In the genomic region with DNA sequence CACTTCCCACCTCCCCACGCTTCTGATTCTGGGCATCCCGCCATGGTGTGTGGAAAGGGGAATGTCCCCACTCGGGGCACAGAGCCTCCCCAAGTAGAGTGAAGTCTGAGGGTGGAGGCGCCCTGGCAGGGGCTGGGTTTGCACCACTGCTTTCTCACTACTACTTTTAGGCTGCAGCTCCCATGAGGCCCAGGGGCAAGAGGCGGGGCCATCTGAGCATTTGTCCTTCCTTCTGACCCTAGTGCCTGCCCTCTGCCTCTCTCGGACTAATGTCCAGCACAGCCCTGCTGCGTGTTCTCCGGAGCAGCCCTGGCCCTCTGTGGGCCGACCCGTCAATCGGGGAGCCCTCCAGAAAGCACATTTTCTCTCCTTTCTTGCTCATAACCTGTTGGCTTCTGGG, we compare ENCODE assay signal across 7 mouse cellular contexts. TPM values are rescaled to one million over a fixed set of nuclear protein-coding genes. Genes with fewer than 3 reads are reported as not detected.
DNase-seq lines count a peak whose midpoint lies in the region; ATAC-seq and TF ChIP-seq lines count a peak whose summit lies in the region.

No protein-coding gene starts in this region.

- intact Hi-C loops in left cerebral cortex, postnatal 4 days (cut with DNase I): no loop called here

- WGBS in midbrain, embryonic 11.5 days: 37% methylated on average over 11 of the region's 11 CpGs
- 44% methylated on average over 11 of the region's 11 CpGs for WGBS in midbrain, postnatal 0 days
- WGBS in embryonic facial prominence, embryonic 15.5 days: 38% methylated on average over 11 of the region's 11 CpGs
- WGBS in liver, postnatal 0 days (ENCODE audit: insufficient replicate concordance): 40% methylated on average over 10 of the region's 11 CpGs

- no peak overlapping the region for H3K4me3 ChIP-seq in midbrain, embryonic 11.5 days (ENCODE audit: low read depth, low read length)
- no peak overlapping the region for H3K4me3 ChIP-seq in midbrain, postnatal 0 days (ENCODE audit: low read depth, low read length)
- H3K4me3 ChIP-seq in embryonic facial prominence, embryonic 15.5 days (replicated peaks): 0 out of 2 replicates have a peak overlapping the region, but pooled peaks have one; percentile 19
- 0 out of 2 replicates have a peak overlapping the region, but pooled peaks have one; percentile 1 for H3K4me3 ChIP-seq in liver, postnatal 0 days (ENCODE audit: low read depth, low read length)

- peaks cover 27% of the 10 kb centered on the region for H3K4me1 ChIP-seq in midbrain, embryonic 11.5 days (ENCODE audit: control insufficient read depth, insufficient read depth, low read length)
- H3K4me1 ChIP-seq in midbrain, postnatal 0 days (ENCODE audit: insufficient read depth, low read length): peaks cover 4% of the 10 kb centered on the region
- peaks cover 50% of the 10 kb centered on the region for H3K4me1 ChIP-seq in embryonic facial prominence, embryonic 15.5 days
- H3K4me1 ChIP-seq in liver, postnatal 0 days (ENCODE audit: insufficient read depth): no peaks in the 10 kb centered on the region

- H3K9ac ChIP-seq in midbrain, embryonic 11.5 days (ENCODE audit: low read length): no peak overlapping the region; the same call in 1 of the 2 replicates
- no peak overlapping the region for H3K9ac ChIP-seq in midbrain, postnatal 0 days (replicated peaks; ENCODE audit: low read length, poor library complexity, severe bottlenecking)
- H3K9ac ChIP-seq in embryonic facial prominence, embryonic 15.5 days: no peak overlapping the region
- H3K9ac ChIP-seq in liver, postnatal 0 days (replicated peaks): no peak overlapping the region

- ATAC-seq in midbrain, embryonic 11.5 days (ENCODE audit: low FRiP score): no peak
- ATAC-seq in midbrain, postnatal 0 days (ENCODE audit: low FRiP score): no peak
- no peak for ATAC-seq in embryonic facial prominence, embryonic 15.5 days (ENCODE audit: insufficient number of reproducible peaks, low FRiP score, low TSS enrichment, low read depth)
- ATAC-seq in liver, postnatal 0 days: peak; percentile 57

- peaks cover 4% of the 10 kb centered on the region; the same call in 1 of the 2 replicates for H3K27me3 ChIP-seq in midbrain, embryonic 11.5 days (ENCODE audit: control insufficient read depth, insufficient read depth, low read length)
- H3K27me3 ChIP-seq in midbrain, postnatal 0 days (ENCODE audit: insufficient read depth, low read length): no peaks in the 10 kb centered on the region
- H3K27me3 ChIP-seq in embryonic facial prominence, embryonic 15.5 days: peaks cover 40% of the 10 kb centered on the region
- peaks cover 25% of the 10 kb centered on the region for H3K27me3 ChIP-seq in liver, postnatal 0 days (ENCODE audit: insufficient read depth, low read length)

- H3K9me3 ChIP-seq in midbrain, embryonic 11.5 days (ENCODE audit: control insufficient read depth, low read length): no peaks in the 10 kb centered on the region
- no peaks in the 10 kb centered on the region for H3K9me3 ChIP-seq in midbrain, postnatal 0 days (ENCODE audit: low read length)
- H3K9me3 ChIP-seq in embryonic facial prominence, embryonic 15.5 days (replicated peaks): no peaks in the 10 kb centered on the region
- H3K9me3 ChIP-seq in liver, postnatal 0 days (ENCODE audit: low read length): no peaks in the 10 kb centered on the region

- peak overlapping the region; percentile 33; the same call in 1 of the 2 replicates for H3K4me2 ChIP-seq in midbrain, embryonic 11.5 days
- H3K4me2 ChIP-seq in midbrain, postnatal 0 days (ENCODE audit: low read depth, low read length, poor library complexity, severe bottlenecking): no peak overlapping the region
- H3K4me2 ChIP-seq in embryonic facial prominence, embryonic 15.5 days (replicated peaks): peak overlapping the region; percentile 42; the same call in 1 of the 2 replicates
- H3K4me2 ChIP-seq in liver, postnatal 0 days (ENCODE audit: low read depth, low read length): peak overlapping the region; percentile 50

- no peak for DNase-seq in midbrain, embryonic 11.5 days (ENCODE audit: low spot score, missing footprints)
- DNase-seq in midbrain, postnatal 0 days (ENCODE audit: low spot score): no peak
- peak; percentile 33 for DNase-seq in induced T-regulatory cell, adult 2 months (ENCODE audit: low read depth)
- peak; percentile 47 for DNase-seq in liver, postnatal 0 days
- no peak for DNase-seq in layer of hippocampus, adult 9-11 months
- DNase-seq in left cerebral cortex, postnatal 4 days: no peak

- H3K36me3 ChIP-seq in midbrain, embryonic 11.5 days (ENCODE audit: control insufficient read depth, insufficient read depth, low read length): no peaks in the 10 kb centered on the region
- peaks cover 34% of the 10 kb centered on the region for H3K36me3 ChIP-seq in midbrain, postnatal 0 days (ENCODE audit: insufficient read depth, low read length)
- H3K36me3 ChIP-seq in embryonic facial prominence, embryonic 15.5 days: no peaks in the 10 kb centered on the region
- H3K36me3 ChIP-seq in liver, postnatal 0 days (replicated peaks; ENCODE audit: insufficient read depth, low read length): no peaks in the 10 kb centered on the region

- no peak for TF ChIP-seq EP300 in liver, postnatal 0 days (IDR thresholded peaks at IDR 0.05; ENCODE audit: low read depth)

- TF ChIP-seq CTCF in midbrain, postnatal 0 days (IDR thresholded peaks at IDR 0.05): no peak
- no peak for TF ChIP-seq CTCF in liver, postnatal 0 days (IDR thresholded peaks at IDR 0.05; ENCODE audit: low read depth)

- H3K27ac ChIP-seq in midbrain, embryonic 11.5 days (ENCODE audit: low read depth, low read length): no peak overlapping the region
- H3K27ac ChIP-seq in midbrain, postnatal 0 days (ENCODE audit: low read depth, low read length): no peak overlapping the region
- no peak overlapping the region for H3K27ac ChIP-seq in embryonic facial prominence, embryonic 15.5 days (replicated peaks)
- H3K27ac ChIP-seq in liver, postnatal 0 days (ENCODE audit: low read depth): no peak overlapping the region

RNA-seq across cellular contexts. Expression of a gene that starts 59.7 kb away (rescaled TPM):
- polyA plus RNA-seq in midbrain, embryonic 11.5 days (2014; fragmentation: Nextera tagmentation; extraction: Ambion mirVana): 4.6 and 4.9 TPM in 2 replicates
- total RNA-seq in midbrain, postnatal 0 days (2014; rRNA removed): 232 and 270 TPM in 2 replicates
- 115 and 123 TPM in 2 replicates for polyA plus RNA-seq in midbrain, postnatal 0 days (2015; fragmentation: Nextera tagmentation; extraction: Ambion mirVana)
- polyA plus RNA-seq in embryonic facial prominence, embryonic 15.5 days (2015; fragmentation: Nextera tagmentation; extraction: Ambion mirVana): 16.4 and 19.9 TPM in 2 replicates
- polyA plus RNA-seq in liver, postnatal 0 days (2015; fragmentation: Nextera tagmentation; extraction: Ambion mirVana): 12.8 and 15.6 TPM in 2 replicates
- 100 to 1,000 TPM; 147 to 164 TPM for total RNA-seq in left cerebral cortex, postnatal 4 days (2021)

Comparison
In these comparisons a context has a peak if more than half of its experiments do, and no peak if none do; other contexts are left out.
1. DNase-seq: peak in induced T-regulatory cell, adult 2 months (single experiment) and liver, postnatal 0 days (single experiment); none in midbrain, embryonic 11.5 days (single experiment), midbrain, postnatal 0 days (single experiment), layer of hippocampus, adult 9-11 months (single experiment) and left cerebral cortex, postnatal 4 days (single experiment).
2. H3K4me3 ChIP-seq: peak in embryonic facial prominence, embryonic 15.5 days (single experiment) and liver, postnatal 0 days (single experiment); none in midbrain, embryonic 11.5 days (single experiment) and midbrain, postnatal 0 days (single experiment).